Mouse (Mus musculus): ENCODE measurements at regions not wholly inside any gene's neighbourhood (a gene's known extent, or its start where the extent isn't known, plus 50 kb on each side); places are given as distances from the start of the nearest gene placed in this dataset.
A peak's percentile ranks its signal among the peaks of the same experiment; 100 is the strongest.

GRCm38 (mm10) chr2:115511146-115511545 is 70.4 kb upstream of the BC052040 start:
- DNase-seq (ENCODE audit: low spot score in 2 of 2) = no peak

GRCm38 (mm10) chr2:115511612-115512525 is 69.6 kb upstream of the BC052040 start:
- DNase-seq (ENCODE audit: low spot score in 2 of 2) = no peak

DNA sequence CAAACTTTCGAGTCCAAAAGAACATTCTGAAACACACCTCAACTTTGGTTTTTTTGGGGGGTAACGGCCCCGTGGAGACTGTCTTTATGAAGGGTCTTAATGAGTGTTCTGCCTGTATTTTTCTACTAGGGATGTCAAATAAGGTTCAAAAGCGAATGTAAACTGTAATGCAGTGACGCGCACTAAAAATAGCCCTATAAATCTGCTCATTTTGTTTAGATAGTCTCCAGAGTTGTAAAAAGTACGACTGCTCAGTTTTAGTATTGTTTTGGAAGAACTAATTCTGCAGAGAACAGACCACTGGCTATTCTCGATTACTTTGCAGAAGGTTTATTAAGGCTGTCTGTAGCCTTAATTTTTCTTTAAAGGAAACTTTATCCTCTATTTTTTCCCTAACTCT is 68.6 kb upstream of the BC052040 start:
- DNase-seq (ENCODE audit: low spot score in 2 of 2) = no peak

GRCm38 (mm10) chr2:115513774-115514231 is 67.7 kb upstream of the BC052040 start:
- peak; percentile 1 to 7 for DNase-seq (ENCODE audit: low spot score in 2 of 2)

GRCm38 (mm10) chr2:115514831-115515428 is 66.6 kb upstream of the BC052040 start:
- DNase-seq (ENCODE audit: low spot score in 2 of 2) = peak; percentile 21 to 25

- no peak for DNase-seq (ENCODE audit: low spot score in 2 of 2)
Observed at GRCm38 (mm10) chr2:115515470-115515869, 66.0 kb upstream of the BC052040 start.

GRCm38 (mm10) chr2:115516824-115517223 is 64.7 kb upstream of the BC052040 start:
- DNase-seq (ENCODE audit: low spot score in 2 of 2) = no peak

DNA sequence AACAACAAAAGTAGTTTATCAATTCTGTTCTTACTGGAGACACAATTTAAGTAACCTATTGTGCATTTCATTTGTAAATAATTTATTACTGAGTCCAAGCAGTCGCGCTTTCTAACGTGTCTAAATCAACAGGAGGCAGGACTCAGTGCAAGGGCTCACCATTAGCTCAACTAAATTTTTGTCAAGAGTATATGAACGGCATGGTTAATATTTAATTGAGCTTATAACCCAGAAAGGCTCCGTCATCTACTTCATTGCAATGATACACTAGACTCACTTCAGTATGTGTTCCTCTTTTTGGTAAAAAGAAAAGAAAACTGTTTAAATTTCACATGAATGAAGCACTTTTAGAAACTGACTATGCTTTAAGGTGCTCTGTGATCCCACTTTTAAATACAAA is 61.5 kb upstream of the BC052040 start:
- no peak for DNase-seq (ENCODE audit: low spot score in 2 of 2)

DNA sequence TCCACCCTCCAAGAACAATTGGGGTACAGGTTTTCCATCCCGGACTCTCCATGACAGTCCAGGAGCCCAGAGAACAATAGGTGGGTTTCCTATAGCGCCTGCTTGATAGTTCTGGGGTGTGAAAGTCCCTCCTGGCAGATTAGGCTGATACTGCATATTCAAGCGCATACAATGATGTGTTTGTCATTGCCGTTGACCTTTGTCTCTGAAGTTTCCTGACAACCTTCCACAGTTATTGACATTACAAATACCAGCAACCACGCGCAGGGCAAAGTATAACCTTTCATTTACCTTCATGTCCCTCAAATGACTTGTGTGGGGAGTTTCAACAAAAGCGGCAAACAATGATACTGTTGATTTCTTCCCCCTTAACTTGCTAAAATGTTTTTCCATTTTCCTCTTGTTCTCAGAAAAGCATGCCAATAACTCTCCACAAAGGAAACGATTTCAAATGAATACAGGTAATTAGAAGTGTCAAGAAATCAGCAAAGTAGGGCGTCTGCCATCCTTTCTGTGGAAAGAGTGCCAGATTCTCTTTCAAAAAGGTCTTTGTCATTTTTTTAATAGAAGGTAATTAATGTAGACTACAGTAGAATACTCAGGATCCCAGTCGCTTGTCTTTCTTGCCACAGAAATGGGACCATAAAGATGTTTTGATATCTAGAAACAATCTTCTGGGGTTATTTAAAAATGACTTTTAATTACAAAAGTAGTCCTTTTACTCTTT is 60.9 kb upstream of the BC052040 start:
- no peak for DNase-seq (ENCODE audit: low spot score in 2 of 2)

- DNase-seq (ENCODE audit: low spot score in 2 of 2) = no peak
Observed at GRCm38 (mm10) chr2:115529878-115530277, 51.6 kb upstream of the BC052040 start.

All from left cerebral cortex, adult 18-20 months (tissue).